Mouse (Mus musculus): ENCODE measurements around the gene Bub1b. TPM values are rescaled to one million over a fixed set of nuclear protein-coding genes. Genes with fewer than 3 reads are reported as not detected.

Gene Bub1b
- 51.3 and 64.1 TPM in 2 replicates for total RNA-seq (2014; fragmentation: Nextera tagmentation)
- total RNA-seq (2017), result 89.9 and 103 TPM in 2 replicates

DNA sequence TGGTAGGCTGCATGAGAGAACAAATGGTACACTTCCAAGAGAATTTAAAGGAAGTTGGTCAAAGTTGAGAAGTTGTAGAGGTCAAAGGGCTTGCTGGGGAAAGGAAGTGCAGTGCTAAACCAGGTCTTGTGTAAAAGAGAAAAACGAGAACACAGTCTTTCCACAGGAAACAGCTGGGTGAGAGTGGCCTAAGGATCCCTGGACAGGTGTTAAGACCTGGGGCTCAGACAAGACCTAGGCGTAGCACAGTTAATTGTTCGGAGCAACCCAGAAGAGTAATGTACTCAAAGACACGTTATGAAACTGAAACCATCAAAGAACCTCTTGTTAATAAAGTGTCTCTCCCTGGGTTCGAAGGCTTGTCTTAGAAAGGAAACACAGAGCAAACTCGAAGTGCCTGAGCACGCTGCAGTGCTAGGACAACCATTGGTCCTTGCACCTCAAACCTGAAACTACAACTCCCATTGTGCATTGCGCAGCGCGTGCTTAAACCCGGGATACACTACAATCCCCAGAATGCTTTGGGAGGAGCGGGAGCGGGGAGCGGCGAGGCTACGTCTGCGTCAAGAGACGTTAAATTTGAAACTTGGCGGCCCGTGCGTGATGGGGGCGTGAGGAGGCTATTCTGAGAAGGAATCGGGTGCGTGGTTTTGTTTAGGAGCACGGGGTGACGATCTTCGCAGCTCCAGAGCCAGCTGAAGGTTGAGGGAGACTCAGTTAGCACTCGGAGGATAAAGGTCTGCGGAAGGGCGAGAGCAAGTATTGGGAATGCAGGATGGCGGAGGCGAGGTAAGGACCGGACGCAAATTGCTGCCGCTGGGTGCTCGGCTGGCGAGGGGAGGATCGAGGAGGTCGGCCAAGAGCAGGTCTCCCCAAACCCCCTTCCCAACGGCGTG, at the start of gene Bub1b:
TSS of gene Bub1b (plus strand) at position 539 of the 896 bp plus-strand sequence.
- peak; percentile 99 for ATAC-seq (replicated peaks; ENCODE audit: low FRiP score, low TSS enrichment, poor library complexity, severe bottlenecking)

DNA sequence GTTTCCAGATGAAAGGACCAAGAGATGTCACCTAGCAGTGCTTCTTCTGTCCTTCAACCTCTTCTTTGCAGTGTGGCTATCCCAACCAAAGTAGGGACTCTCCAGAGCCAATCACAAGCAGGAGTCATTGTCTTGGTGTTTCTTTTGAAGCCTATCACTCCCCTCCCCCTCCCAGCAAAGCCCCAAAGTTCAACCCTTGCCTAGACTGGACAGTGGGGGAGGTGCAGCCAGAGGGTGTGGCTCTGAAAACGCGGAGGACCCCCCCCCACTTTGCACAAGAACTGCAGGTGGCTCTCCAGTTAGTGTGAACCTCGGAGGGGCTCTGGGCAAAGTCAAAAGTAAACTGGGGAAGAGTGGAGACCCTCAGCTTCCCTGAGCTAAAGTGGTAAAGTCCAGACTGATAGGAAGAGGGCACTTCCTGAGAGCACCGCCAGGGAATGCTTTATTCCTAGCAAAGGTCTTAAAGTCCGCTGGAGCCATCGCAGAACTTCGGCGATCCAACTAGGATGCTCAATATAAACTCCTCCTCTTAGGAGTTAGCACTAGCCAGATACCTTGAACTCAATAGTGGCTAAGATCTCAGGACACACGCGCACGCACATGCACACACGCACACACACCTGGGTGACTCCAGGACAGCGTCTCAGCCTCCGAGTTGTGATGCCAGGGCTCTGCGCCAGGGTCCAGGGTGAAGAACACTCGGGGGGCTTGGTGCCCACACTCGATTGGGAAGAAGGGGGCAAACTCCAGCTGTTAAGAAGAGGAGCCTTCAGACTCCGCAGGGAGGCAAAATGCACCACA, 49.4 kb upstream of the Bub1b start:
- ATAC-seq (replicated peaks; ENCODE audit: low FRiP score, low TSS enrichment, poor library complexity, severe bottlenecking), result no peak

DNA sequence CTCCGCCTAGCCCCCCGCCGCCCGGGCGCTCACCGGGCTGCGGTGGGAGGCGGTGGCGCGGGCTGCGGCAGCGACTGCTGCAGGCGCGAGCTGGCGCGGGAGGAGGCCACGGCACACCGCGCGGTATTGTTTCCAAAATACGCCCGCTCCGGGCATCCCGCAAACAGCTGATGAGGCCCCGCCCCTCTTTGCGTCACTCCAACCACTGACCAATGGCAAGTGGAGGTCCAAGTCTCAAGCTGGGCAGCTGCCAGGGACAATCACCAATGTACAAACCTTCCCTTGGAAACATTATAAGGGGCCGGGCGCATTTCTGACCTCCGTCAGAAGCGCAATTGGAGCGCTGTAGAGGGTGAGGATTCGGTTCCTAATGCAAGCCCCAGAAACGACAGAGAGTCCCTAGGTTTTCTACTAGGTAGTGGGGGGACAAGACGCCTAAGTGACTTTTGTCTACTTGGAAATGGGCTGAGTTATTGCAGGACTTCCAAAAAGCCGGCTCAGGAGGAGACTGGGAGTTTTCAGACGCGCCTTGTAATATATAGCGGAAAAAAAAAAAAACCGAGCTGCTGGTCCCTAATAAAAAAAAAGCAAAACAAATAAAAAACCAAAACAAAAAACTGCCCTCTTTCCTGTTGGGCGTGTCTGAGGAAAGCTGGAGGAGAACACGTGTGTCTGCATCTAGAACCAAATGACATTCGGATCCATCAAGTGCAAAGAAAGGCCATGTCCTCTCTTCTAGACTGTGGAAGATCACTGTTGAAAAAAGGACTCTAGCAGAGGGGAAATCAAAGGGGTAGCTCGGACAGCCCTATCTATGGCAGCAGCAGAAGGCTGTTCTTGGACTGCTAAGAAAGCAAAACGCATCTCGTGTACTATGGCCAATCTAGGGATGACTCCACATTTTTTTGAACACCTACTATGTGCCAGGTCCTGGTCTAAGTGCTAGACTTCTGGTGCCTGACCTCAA, 48.2 kb upstream of the Bub1b start, which contains the start of gene Bmf:
TSS of gene Bmf (minus strand) at position 181 of the 967 bp plus-strand sequence.
- peak; percentile 69 for ATAC-seq (replicated peaks; ENCODE audit: low FRiP score, low TSS enrichment, poor library complexity, severe bottlenecking)

DNA sequence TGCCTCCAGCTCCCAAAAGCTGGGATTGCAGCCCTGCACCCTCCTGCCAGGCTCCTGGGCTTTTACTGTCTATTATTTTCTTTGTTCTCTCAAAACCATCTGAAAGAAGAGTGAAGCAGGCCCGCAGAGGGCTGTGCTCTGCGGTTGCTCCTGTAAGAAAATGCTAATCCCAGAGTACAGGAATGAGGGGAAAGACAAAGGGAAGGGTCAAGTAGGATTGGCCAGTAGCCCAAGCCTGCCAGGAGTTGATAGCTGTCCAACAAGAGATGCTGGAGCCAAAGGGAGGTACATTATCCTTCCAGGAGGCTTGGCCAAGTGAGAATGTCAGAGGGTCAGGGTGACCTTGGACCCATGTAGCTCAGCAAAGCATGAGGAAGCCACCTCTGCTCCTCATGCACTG, 46.4 kb upstream of the Bub1b start:
- ATAC-seq (replicated peaks; ENCODE audit: low FRiP score, low TSS enrichment, poor library complexity, severe bottlenecking), result no peak

- peak; percentile 65 for ATAC-seq (replicated peaks; ENCODE audit: low FRiP score, low TSS enrichment, poor library complexity, severe bottlenecking)
Measured at GRCm38 (mm10) chr2:118554356-118554990, 43.5 kb upstream of the Bub1b start.

DNA sequence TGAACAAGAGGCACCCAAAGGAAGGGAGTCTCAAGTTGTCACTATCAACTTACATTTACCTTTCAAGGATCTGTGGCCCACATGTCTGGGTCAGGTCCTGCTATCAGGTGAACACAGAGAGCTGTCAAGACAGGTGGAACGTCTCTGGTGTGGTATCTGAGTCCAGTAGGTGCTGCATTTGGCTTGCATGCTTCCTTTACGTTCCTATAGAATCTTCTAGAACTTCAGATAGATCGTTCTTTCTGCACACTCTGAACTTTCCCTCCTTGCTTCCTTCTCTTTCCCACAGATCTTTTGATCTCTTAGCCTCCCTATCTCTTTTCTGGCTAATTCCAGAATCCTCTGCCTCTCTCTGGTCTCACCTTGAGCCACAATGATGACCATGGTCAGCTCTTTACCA, 39.6 kb upstream of the Bub1b start:
- no peak for ATAC-seq (replicated peaks; ENCODE audit: low FRiP score, low TSS enrichment, poor library complexity, severe bottlenecking)

- no peak for ATAC-seq (replicated peaks; ENCODE audit: low FRiP score, low TSS enrichment, poor library complexity, severe bottlenecking)
Measured at GRCm38 (mm10) chr2:118562015-118562414, 36.0 kb upstream of the Bub1b start.

DNA sequence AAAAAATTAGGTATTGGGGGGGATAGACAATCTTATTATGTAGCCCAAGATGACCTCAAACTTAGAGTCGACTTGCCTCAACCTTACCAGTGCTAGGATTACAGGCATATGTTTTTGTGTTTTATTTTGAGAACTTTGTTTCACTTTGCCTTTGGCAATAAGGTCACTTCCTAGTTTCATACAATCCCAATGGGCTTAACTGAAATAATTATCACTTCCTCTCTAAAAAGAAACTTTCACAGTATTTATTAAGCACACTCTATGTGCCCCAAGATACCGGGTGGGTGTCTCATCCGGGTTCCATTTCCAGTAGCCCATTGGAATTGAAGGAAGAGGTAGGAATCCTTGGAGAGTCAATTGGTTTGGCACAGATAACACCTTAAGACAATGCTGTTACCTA, 35.6 kb upstream of the Bub1b start:
- no peak for ATAC-seq (replicated peaks; ENCODE audit: low FRiP score, low TSS enrichment, poor library complexity, severe bottlenecking)

GRCm38 (mm10) chr2:118567179-118567578, 30.8 kb upstream of the Bub1b start:
- no peak for ATAC-seq (replicated peaks; ENCODE audit: low FRiP score, low TSS enrichment, poor library complexity, severe bottlenecking)

- ATAC-seq (replicated peaks; ENCODE audit: low FRiP score, low TSS enrichment, poor library complexity, severe bottlenecking), result no peak
Measured at GRCm38 (mm10) chr2:118570939-118571338, 27.1 kb upstream of the Bub1b start.

DNA sequence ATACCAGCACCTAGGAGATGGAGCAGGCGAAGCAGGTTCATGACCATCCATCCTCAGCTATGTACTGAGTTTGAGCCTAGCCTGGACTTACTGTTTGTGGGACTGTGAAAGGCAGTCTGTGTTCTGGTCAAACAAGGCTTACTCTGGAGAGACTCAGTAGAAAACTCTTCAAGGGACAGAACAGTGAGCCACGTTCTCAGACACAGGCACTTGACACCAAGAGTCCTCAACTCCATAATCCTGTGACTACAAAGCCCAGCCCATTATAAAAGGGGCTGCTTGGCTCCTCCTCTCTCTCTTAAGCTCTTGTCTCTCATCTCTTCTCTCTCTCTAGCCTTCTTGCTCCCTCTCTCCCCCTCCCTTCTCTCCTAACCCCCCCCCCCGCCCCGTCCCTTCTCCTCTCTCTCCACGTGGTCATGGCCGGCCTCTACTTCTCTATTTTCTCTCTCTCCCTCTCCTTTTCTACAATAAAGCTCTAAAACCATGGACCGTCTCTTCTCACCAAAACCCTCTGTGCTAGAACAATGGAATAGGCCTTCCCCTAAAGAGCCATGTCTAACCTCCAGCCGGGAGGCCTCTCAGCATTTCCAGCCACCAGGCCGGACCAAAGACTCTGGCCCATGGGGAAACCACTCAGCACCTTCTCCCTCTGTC, 25.7 kb upstream of the Bub1b start:
- no peak for ATAC-seq (replicated peaks; ENCODE audit: low FRiP score, low TSS enrichment, poor library complexity, severe bottlenecking)

DNA sequence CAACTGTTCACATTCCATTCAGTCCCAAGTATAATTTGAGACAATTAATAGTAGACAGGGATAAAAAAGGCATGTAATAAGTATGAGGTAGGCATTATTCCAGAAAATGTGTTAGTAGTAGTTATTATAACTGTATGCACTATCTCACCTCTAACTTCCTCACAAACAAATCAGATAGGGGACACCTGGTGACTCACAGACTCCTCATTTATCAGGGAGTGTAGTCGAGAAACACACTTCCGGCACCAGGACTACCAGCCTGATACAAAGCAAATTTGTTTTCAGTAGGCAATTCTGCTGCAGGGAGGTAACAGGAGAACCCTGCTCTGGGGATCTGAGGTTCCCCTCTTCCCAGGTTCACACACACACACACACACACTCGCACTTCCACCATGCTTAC, 24.9 kb upstream of the Bub1b start:
- ATAC-seq (replicated peaks; ENCODE audit: low FRiP score, low TSS enrichment, poor library complexity, severe bottlenecking), result peak; percentile 43; the same call in 1 of the 2 replicates

- no peak for ATAC-seq (replicated peaks; ENCODE audit: low FRiP score, low TSS enrichment, poor library complexity, severe bottlenecking)
Measured at GRCm38 (mm10) chr2:118586013-118586412, 12.0 kb upstream of the Bub1b start.

DNA sequence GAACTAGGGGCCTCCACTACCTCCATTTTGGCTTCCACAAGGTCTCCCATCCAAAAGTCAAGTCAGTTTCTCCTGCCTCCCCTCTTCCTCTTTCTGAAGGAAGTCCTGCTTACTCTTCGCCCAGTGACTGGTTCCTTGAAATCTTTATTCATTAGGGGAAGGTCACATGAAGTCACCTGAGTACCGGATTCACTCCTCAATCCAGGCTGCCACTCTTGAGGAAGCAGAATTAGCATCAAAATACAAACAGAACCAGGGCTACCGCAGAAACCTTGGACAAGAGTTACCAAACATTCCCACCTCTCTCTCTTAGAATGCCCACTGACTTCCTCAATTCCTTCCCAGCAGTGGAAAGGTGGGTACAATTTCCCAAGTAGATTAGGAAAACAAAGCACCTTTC, 10.3 kb upstream of the Bub1b start:
- ATAC-seq (replicated peaks; ENCODE audit: low FRiP score, low TSS enrichment, poor library complexity, severe bottlenecking), result no peak

GRCm38 (mm10) chr2:118591083-118591482, 6.9 kb upstream of the Bub1b start:
- ATAC-seq (replicated peaks; ENCODE audit: low FRiP score, low TSS enrichment, poor library complexity, severe bottlenecking), result no peak

DNA sequence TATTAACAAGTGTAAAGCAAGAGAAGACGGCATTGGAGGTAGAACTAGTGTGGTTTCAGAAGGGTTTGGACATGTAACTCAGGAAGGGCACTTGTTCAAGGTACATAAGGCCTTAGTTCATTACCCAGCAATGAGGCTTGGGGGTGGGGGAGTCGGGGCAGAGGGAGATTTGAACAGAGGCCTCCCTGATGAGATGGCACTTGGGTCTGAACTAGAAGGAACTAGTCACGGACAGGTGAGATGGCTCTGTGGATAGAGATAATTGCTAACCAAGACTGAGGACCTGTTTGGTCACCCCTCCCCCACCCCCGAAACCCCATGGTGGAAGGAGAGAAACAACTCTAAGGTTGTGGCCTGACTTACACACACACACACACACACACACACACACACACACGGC, 1.1 kb downstream of the Bub1b start:
- no peak for ATAC-seq (replicated peaks; ENCODE audit: low FRiP score, low TSS enrichment, poor library complexity, severe bottlenecking)

- no peak for ATAC-seq (replicated peaks; ENCODE audit: low FRiP score, low TSS enrichment, poor library complexity, severe bottlenecking)
Measured at GRCm38 (mm10) chr2:118601599-118602263, 3.7 kb downstream of the Bub1b start.

DNA sequence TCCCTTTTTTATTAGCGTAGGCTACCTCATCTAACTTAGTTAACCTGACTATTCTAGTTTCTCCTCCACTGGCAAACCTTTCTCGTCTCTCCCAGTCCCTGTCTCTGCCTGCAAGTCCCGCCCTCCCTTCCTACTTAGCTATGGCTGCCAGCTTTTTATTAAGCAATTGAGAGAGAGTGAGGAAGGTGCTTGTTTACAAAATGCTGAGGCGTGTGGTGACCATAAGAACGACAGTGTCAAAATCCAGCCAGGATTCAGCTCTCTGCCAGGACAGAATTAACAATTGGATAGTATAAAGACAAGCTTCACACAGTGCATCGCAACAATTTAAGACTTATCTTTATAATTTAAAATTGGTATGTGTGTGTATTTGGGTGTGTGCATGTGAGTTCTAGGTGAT, 6.1 kb downstream of the Bub1b start:
- ATAC-seq (replicated peaks; ENCODE audit: low FRiP score, low TSS enrichment, poor library complexity, severe bottlenecking), result no peak

Data from megakaryocyte-erythroid progenitor cell, adult 5-6 weeks (primary cell).